Mouse (Mus musculus): ENCODE data around the gene Gm45062. TPM values are rescaled to one million over a fixed set of nuclear protein-coding genes. Genes with fewer than 3 reads are reported as not detected.

The Gm45062 gene
- 13.3 and 14.7 TPM in 2 replicates for polyA plus RNA-seq (2015; fragmentation: Nextera tagmentation; extraction: Ambion mirVana)

GRCm38 (mm10) chr6:8259004-8259666 is at the start of gene Gm45062, which contains the start of the genes Rpa3 and Umad1:
Gm45062 (plus strand) TSS chr6:8259450.
Rpa3 (minus strand) TSS chr6:8259173.
Umad1 (plus strand) TSS chr6:8259288.
- under 1% methylated on average over 61 of the region's 64 CpGs for WGBS
- H3K9me3 ChIP-seq (ENCODE audit: low read length) = no peaks in the 10 kb centered on the region
- peak within 1 kb of the TSS; percentile 79 for H3K9ac ChIP-seq (replicated peaks; ENCODE audit: low read length)
- peak within 1 kb of the TSS; percentile 87 for H3K4me3 ChIP-seq (ENCODE audit: low read length)
- 0 out of 2 replicates have a peak, but pooled peaks cover 4% of the 10 kb centered on the region for H3K36me3 ChIP-seq (ENCODE audit: insufficient read depth, low read length)
- peak; percentile 100 for ATAC-seq (ENCODE audit: low FRiP score, low TSS enrichment)
- H3K27ac ChIP-seq (ENCODE audit: low read length) = peak within 1 kb of the TSS; percentile 85
- 0 out of 2 replicates have a peak, but pooled peaks cover 10% of the 10 kb centered on the region for H3K4me1 ChIP-seq (ENCODE audit: insufficient read depth, low read length)
- peak within 1 kb of the TSS; percentile 92 for H3K4me2 ChIP-seq (replicated peaks; ENCODE audit: low read depth, low read length)
- H3K27me3 ChIP-seq (ENCODE audit: insufficient read depth, low read length) = no peaks in the 10 kb centered on the region

DNA sequence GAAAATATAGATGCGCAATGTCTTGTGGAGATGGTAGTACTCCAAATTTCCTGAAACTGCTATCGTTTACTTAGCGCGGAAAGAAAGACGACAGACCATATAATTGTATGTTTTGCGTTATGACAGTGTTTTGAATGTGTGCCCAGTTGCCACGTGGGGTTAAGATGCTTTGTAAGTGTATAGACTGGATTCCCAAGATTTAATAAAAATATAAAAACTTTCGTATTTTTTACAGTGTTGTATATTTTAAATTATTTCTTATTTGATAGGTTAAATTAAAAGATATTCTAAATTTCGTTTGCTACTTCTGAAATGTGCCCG is 49.4 kb upstream of the Gm45062 start:
- WGBS = 10% methylated on average over 10 of the region's 10 CpGs
- H3K27me3 ChIP-seq (ENCODE audit: insufficient read depth, low read length) = no peaks in the 10 kb centered on the region
- peaks cover 8% of the 10 kb centered on the region for H3K36me3 ChIP-seq (ENCODE audit: insufficient read depth, low read length)
- H3K9ac ChIP-seq (replicated peaks; ENCODE audit: low read length) = peak overlapping the region; percentile 93
- peaks cover 8% of the 10 kb centered on the region; the same call in 1 of the 2 replicates for H3K4me1 ChIP-seq (ENCODE audit: insufficient read depth, low read length)
- H3K27ac ChIP-seq (ENCODE audit: low read length) = peak overlapping the region; percentile 97
- H3K9me3 ChIP-seq (ENCODE audit: low read length) = no peaks in the 10 kb centered on the region
- ATAC-seq (ENCODE audit: low FRiP score, low TSS enrichment) = no peak; the same call in 1 of the 2 replicates
- H3K4me2 ChIP-seq (replicated peaks; ENCODE audit: low read depth, low read length) = peak overlapping the region; percentile 73
- H3K4me3 ChIP-seq (ENCODE audit: low read length) = peak overlapping the region; percentile 83

DNA sequence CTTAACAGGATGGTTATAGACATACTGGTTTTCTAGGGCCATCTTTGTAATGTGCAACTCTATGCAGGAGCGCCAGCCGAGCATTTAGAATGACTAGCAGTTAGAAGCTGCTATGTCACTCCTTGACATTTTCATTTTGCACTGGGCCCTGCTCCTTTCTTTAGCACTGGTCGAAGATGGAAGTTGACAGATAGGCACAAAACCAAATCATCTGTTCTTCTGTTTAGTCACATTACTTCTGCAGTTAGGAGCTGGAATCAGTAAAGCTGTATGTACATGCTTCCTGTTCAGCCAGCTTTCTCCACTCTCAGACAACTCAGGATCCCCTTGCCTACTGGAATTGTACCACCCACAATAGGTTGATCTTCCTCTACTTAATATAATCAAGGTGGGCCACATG is 48.6 kb upstream of the Gm45062 start:
- peak overlapping the region; percentile 73 for H3K4me2 ChIP-seq (replicated peaks; ENCODE audit: low read depth, low read length)
- no peak for ATAC-seq (ENCODE audit: low FRiP score, low TSS enrichment)

GRCm38 (mm10) chr6:8227035-8227434 is 32.2 kb upstream of the Gm45062 start:
- H3K36me3 ChIP-seq (ENCODE audit: insufficient read depth, low read length) = peaks cover 21% of the 10 kb centered on the region
- H3K4me2 ChIP-seq (replicated peaks; ENCODE audit: low read depth, low read length) = no peak overlapping the region
- H3K4me3 ChIP-seq (ENCODE audit: low read length) = no peak overlapping the region
- no peaks in the 10 kb centered on the region for H3K27me3 ChIP-seq (ENCODE audit: insufficient read depth, low read length)
- H3K9me3 ChIP-seq (ENCODE audit: low read length) = no peaks in the 10 kb centered on the region
- no peak overlapping the region for H3K9ac ChIP-seq (replicated peaks; ENCODE audit: low read length)
- no peak overlapping the region for H3K27ac ChIP-seq (ENCODE audit: low read length)
- ATAC-seq (ENCODE audit: low FRiP score, low TSS enrichment) = no peak
- no peaks in the 10 kb centered on the region for H3K4me1 ChIP-seq (ENCODE audit: insufficient read depth, low read length)
- 89% methylated on average over 3 of the region's 3 CpGs for WGBS

More for the DNA sequence above, 48.6 kb upstream of the Gm45062 start:
- 90% methylated on average over 3 of the region's 3 CpGs for WGBS
- Histone ChIP-seq H3K4me3 (ENCODE audit: low read length) (no peak overlapping the region), H3K4me1 (ENCODE audit: insufficient read depth, low read length) (peaks cover 8% of the 10 kb centered on the region; the same call in 1 of the 2 replicates), H3K9me3 (ENCODE audit: low read length) (no peaks in the 10 kb centered on the region), H3K27ac (ENCODE audit: low read length) (no peak overlapping the region), H3K27me3 (ENCODE audit: insufficient read depth, low read length) (no peaks in the 10 kb centered on the region), H3K9ac (replicated peaks; ENCODE audit: low read length) (no peak overlapping the region), H3K36me3 (ENCODE audit: insufficient read depth, low read length) (peaks cover 16% of the 10 kb centered on the region)

- Histone ChIP-seq H3K9me3 (ENCODE audit: low read length) (no peaks in the 10 kb centered on the region), H3K4me2 (replicated peaks; ENCODE audit: low read depth, low read length) (no peak overlapping the region), H3K36me3 (ENCODE audit: insufficient read depth, low read length) (peaks cover 27% of the 10 kb centered on the region), H3K4me1 (ENCODE audit: insufficient read depth, low read length) (no peaks in the 10 kb centered on the region), H3K4me3 (ENCODE audit: low read length) (no peak overlapping the region), H3K9ac (replicated peaks; ENCODE audit: low read length) (no peak overlapping the region), H3K27ac (ENCODE audit: low read length) (no peak overlapping the region), H3K27me3 (ENCODE audit: insufficient read depth, low read length) (no peaks in the 10 kb centered on the region)
- 84% methylated on average over 3 of the region's 3 CpGs for WGBS
- ATAC-seq (ENCODE audit: low FRiP score, low TSS enrichment) = no peak
These were observed 30.7 kb upstream of the Gm45062 start for GRCm38 (mm10) chr6:8228596-8228995.

- Histone ChIP-seq H3K9me3 (ENCODE audit: low read length) (no peaks in the 10 kb centered on the region), H3K27ac (ENCODE audit: low read length) (peak overlapping the region; percentile 59; the same call in 1 of the 2 replicates), H3K27me3 (ENCODE audit: insufficient read depth, low read length) (no peaks in the 10 kb centered on the region), H3K4me2 (replicated peaks; ENCODE audit: low read depth, low read length) (peak overlapping the region; percentile 87), H3K4me3 (ENCODE audit: low read length) (peak overlapping the region; percentile 87), H3K36me3 (ENCODE audit: insufficient read depth, low read length) (0 out of 2 replicates have a peak, but pooled peaks cover 7% of the 10 kb centered on the region), H3K9ac (replicated peaks; ENCODE audit: low read length) (peak overlapping the region; percentile 79), H3K4me1 (ENCODE audit: insufficient read depth, low read length) (0 out of 2 replicates have a peak, but pooled peaks cover 10% of the 10 kb centered on the region)
- 8% methylated on average over 6 of the region's 6 CpGs for WGBS
- ATAC-seq (ENCODE audit: low FRiP score, low TSS enrichment) = no peak
These were observed 934 bp upstream of the Gm45062 start for GRCm38 (mm10) chr6:8258316-8258715.

GRCm38 (mm10) chr6:8259667-8260044 is 406 bp downstream of the Gm45062 start:
- no peaks in the 10 kb centered on the region for H3K27me3 ChIP-seq (ENCODE audit: insufficient read depth, low read length)
- H3K27ac ChIP-seq (ENCODE audit: low read length) = peak overlapping the region; percentile 85
- under 1% methylated on average over 8 of the region's 8 CpGs for WGBS
- peak overlapping the region; percentile 73 for H3K9ac ChIP-seq (replicated peaks; ENCODE audit: low read length)
- H3K4me2 ChIP-seq (replicated peaks; ENCODE audit: low read depth, low read length) = peak overlapping the region; percentile 92
- H3K9me3 ChIP-seq (ENCODE audit: low read length) = no peaks in the 10 kb centered on the region
- H3K36me3 ChIP-seq (ENCODE audit: insufficient read depth, low read length) = 0 out of 2 replicates have a peak, but pooled peaks cover 4% of the 10 kb centered on the region
- H3K4me3 ChIP-seq (ENCODE audit: low read length) = peak overlapping the region; percentile 87
- peak; percentile 62 for ATAC-seq (ENCODE audit: low FRiP score, low TSS enrichment)
- 0 out of 2 replicates have a peak, but pooled peaks cover 10% of the 10 kb centered on the region for H3K4me1 ChIP-seq (ENCODE audit: insufficient read depth, low read length)

GRCm38 (mm10) chr6:8271047-8271446 is 11.8 kb downstream of the Gm45062 start:
- Histone ChIP-seq H3K4me1 (ENCODE audit: insufficient read depth, low read length) (no peaks in the 10 kb centered on the region), H3K9me3 (ENCODE audit: low read length) (no peaks in the 10 kb centered on the region), H3K36me3 (ENCODE audit: insufficient read depth, low read length) (no peaks in the 10 kb centered on the region), H3K27me3 (ENCODE audit: insufficient read depth, low read length) (no peaks in the 10 kb centered on the region), H3K9ac (replicated peaks; ENCODE audit: low read length) (no peak overlapping the region), H3K4me3 (ENCODE audit: low read length) (no peak overlapping the region), H3K27ac (ENCODE audit: low read length) (no peak overlapping the region), H3K4me2 (replicated peaks; ENCODE audit: low read depth, low read length) (no peak overlapping the region)
- ATAC-seq (ENCODE audit: low FRiP score, low TSS enrichment) = no peak
- 84% methylated on average over 3 of the region's 3 CpGs for WGBS

DNA sequence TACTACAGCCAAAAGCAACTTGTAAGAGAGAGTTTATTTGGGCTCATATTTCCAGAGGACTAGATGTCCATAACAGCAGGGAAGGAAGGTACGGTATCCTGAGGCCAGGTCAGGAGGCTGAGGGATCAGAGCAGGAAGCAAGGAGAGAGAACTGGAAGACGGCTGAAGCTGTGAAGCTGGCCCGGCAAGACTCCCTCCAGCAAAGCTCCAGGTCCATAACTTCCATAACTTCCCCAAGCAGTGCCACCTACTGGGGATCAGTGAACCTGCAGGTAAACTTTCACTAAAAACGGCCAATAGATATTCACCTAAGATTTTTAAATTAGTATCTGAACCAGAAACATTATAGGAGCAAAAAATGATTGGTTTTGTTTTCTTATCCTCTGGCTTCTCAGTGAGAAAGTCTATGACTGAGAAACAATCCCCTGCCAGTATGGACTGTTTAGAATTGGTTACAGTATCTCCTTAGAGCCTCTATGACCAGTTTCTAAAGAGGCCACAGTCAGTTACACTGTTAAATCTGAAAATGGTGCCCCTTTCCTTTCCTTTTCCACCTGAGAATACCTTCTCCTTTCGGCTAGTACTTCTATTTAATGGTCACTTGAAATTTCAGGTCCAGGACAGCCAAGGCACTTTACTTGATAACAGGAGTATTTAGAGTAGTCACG is 15.3 kb downstream of the Gm45062 start:
- H3K9ac ChIP-seq (replicated peaks; ENCODE audit: low read length) = no peak overlapping the region
- 33% methylated on average over 6 of the region's 6 CpGs for whole genome bisulfite sequencing

More for the DNA sequence above, 15.3 kb downstream of the Gm45062 start:
- no peak overlapping the region for H3K4me3 ChIP-seq (ENCODE audit: low read length)
- no peaks in the 10 kb centered on the region for H3K27me3 ChIP-seq (ENCODE audit: insufficient read depth, low read length)
- 0 out of 2 replicates have a peak, but pooled peaks cover 4% of the 10 kb centered on the region for H3K36me3 ChIP-seq (ENCODE audit: insufficient read depth, low read length)
- H3K4me2 ChIP-seq (replicated peaks; ENCODE audit: low read depth, low read length) = no peak overlapping the region
- no peak overlapping the region for H3K27ac ChIP-seq (ENCODE audit: low read length)
- 0 out of 2 replicates have a peak, but pooled peaks have one; percentile 12 for ATAC-seq (ENCODE audit: low FRiP score, low TSS enrichment)
- H3K4me1 ChIP-seq (ENCODE audit: insufficient read depth, low read length) = no peaks in the 10 kb centered on the region
- H3K9me3 ChIP-seq (ENCODE audit: low read length) = no peaks in the 10 kb centered on the region; the same call in 1 of the 2 replicates
